Mouse (Mus musculus) C2C12 (cell line): ENCODE data around the gene Cntnap5b.

ENCODE experiments used
- CTCF ChIP-seq: IDR thresholded peaks from one replicate; pipeline ENCODE4 v1.5.1; 2011; ENCODE audit not compliant: control insufficient read depth, insufficient read depth, insufficient read length
- MAX ChIP-seq: IDR thresholded peaks from one replicate; pipeline ENCODE4 v1.6.1; 2011; ENCODE audit warnings: mild to moderate bottlenecking, control low read depth
- MYOD1 ChIP-seq: IDR thresholded peaks from one replicate; pipeline ENCODE4 v1.6.1; 2011; ENCODE audit warnings: low read depth; ENCODE audit not compliant: control insufficient read depth, insufficient read length
- MYOG ChIP-seq: IDR thresholded peaks from one replicate; pipeline ENCODE4 v1.6.1; 2011; ENCODE audit not compliant: control insufficient read depth, insufficient read length; ENCODE audit errors: extremely low read depth
- USF1 ChIP-seq: IDR thresholded peaks from one replicate; pipeline ENCODE4 v1.6.1; 2011; ENCODE audit warnings: low read depth, mild to moderate bottlenecking, control low read depth, moderate library complexity

DNA sequence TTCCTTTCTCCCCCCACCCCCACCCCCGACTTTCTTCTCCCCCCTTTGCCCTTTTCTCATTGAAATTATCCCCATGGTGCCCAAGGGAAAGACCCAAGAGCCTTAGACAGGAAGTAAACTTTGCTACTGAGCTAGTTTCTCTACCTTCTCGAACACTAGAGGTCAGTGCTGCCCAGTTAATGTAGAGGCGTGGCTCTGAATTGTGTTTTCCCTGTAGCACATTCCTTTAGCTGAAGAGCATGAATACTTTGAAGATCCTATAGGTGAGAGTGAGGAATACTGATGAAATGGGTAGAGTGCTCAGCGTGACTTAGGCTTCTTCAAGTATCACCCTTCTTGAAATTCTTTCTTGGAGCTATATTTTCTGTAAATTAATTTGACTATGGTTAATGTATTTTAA, 1.6 kb downstream of the Cntnap5b start:
- TF ChIP-seq CTCF (no peak), USF1 (no peak), MAX (no peak), MYOD1 (no peak), MYOG (no peak)
